Mouse (Mus musculus) heart, adult 2 months (tissue): ENCODE data around the gene Dohh. TPM values are rescaled to one million over a fixed set of nuclear protein-coding genes. Genes with fewer than 3 reads are reported as not detected.

Experiments
- DNase-seq, 2 experiments: peaks; one replicate each; pipeline ENCODE4 v3.0.0; 2021
- H3K27ac ChIP-seq: fragments of 200-600 bp; 2 replicates; pipeline ENCODE4 v1.8.1; 2022
- H3K27me3 ChIP-seq: fragments of 200-500 bp; 2 replicates; pipeline ENCODE4 v1.6.1; 2012; ENCODE audit warnings: mild to moderate bottlenecking, low read length, inconsistent platforms, mixed read lengths; ENCODE audit not compliant: control insufficient read depth, insufficient read depth
- H3K36me3 ChIP-seq: fragments of 200-500 bp; 2 replicates; pipeline ENCODE4 v1.6.1; 2012; ENCODE audit warnings: low read length, inconsistent platforms; ENCODE audit not compliant: control insufficient read depth, insufficient read depth
- H3K4me1 ChIP-seq: fragments of 200-500 bp; 2 replicates; pipeline ENCODE4 v1.6.1; 2011; ENCODE audit warnings: low read length; ENCODE audit not compliant: control insufficient read depth, insufficient read depth
- H3K4me3 ChIP-seq: fragments of 200-600 bp; 2 replicates; pipeline ENCODE4 v1.8.1; 2022
- H3K79me2 ChIP-seq: fragments of 200-500 bp; replicated peaks from 2 replicates; pipeline ENCODE4 v1.6.1; 2012; ENCODE audit warnings: mild to moderate bottlenecking, inconsistent platforms, low read length, moderate library complexity, mixed read lengths; ENCODE audit not compliant: control insufficient read depth, insufficient read depth
- H3K9ac ChIP-seq: fragments of 200-500 bp; 2 replicates; pipeline ENCODE4 v1.6.1; 2012; ENCODE audit warnings: low read depth, mild to moderate bottlenecking, control low read depth, inconsistent platforms, low read length, mixed read lengths
- CTCF ChIP-seq: fragments of 200-600 bp; IDR thresholded peaks from 2 replicates; pipeline ENCODE4 v1.8.1; 2022; ENCODE audit warnings: antibody characterized with exemption, mild to moderate bottlenecking, moderate library complexity
- EP300 ChIP-seq: fragments of 200-500 bp; IDR thresholded peaks from 2 replicates; pipeline ENCODE4 v1.6.1; 2011; ENCODE audit warnings: low read depth, low read length, control low read depth; ENCODE audit not compliant: insufficient read depth
- POLR2A ChIP-seq: fragments of 200-500 bp; IDR thresholded peaks from 2 replicates; pipeline ENCODE4 v1.6.1; 2011; ENCODE audit warnings: mild to moderate bottlenecking, low read depth, low read length, control low read depth; ENCODE audit not compliant: insufficient read depth
- WGBS: fragments of 180-500 bp; shearing (Covaris S2); methylation state at CpG from one replicate; pipeline ENCODE4 v1.1.7; 2018; 5-methylcytosine and 5-hydroxymethylcytosine counted together
- intact Hi-C: fragments of 180-260 bp; cut with DNase I; formaldehyde crosslinking; loops from one replicate; pipeline ENCODE4 v1.15.1; 2025
- polyA plus RNA-seq: library from polyadenylated mRNA; depleted of rRNA; stranded (reverse); fragments of >200 nt; gene quantifications from 2 replicates; pipeline ENCODE4 v1.2.3, GENCODE M21; 2012
- total RNA-seq, 2 experiments: library from RNA; stranded (reverse); gene quantifications; 2 replicates each; pipeline ENCODE4 v1.2.3; 2021

Dohh gene
- total and polyA plus RNA-seq, 3 experiments: 46.6 to 56.9 (median 53.8) TPM

- 36% methylated on average over 24 of the region's 24 CpGs for WGBS
- no peak for DNase-seq
- peak overlapping the region; percentile 25 for H3K4me3 ChIP-seq
- peak overlapping the region; percentile 91 for H3K27ac ChIP-seq
- H3K9ac ChIP-seq: peak overlapping the region; percentile 46
- intact Hi-C loops: loop anchor here (5.0 kb wide), 1 partner anchor 36 kb away; no protein-coding TSS in a partner anchor
- H3K27me3 ChIP-seq: no peaks in the 10 kb centered on the region
- H3K36me3 ChIP-seq: peaks cover 11% of the 10 kb centered on the region
- TF ChIP-seq EP300 (no peak), CTCF (no peak), POLR2A (no peak)
- no peaks in the 10 kb centered on the region for H3K79me2 ChIP-seq
- peaks cover 44% of the 10 kb centered on the region for H3K4me1 ChIP-seq
These were observed 22.5 kb downstream of the Dohh start for GRCm38 (mm10) chr10:81406504-81407440.

- H3K4me3 ChIP-seq: peak overlapping the region; percentile 25
- H3K4me1 ChIP-seq: peaks cover 49% of the 10 kb centered on the region
- H3K27me3 ChIP-seq: no peaks in the 10 kb centered on the region
- H3K79me2 ChIP-seq: no peaks in the 10 kb centered on the region
- peak; percentile 26 for TF ChIP-seq CTCF
- 0 out of 2 replicates have a peak, but pooled peaks have one; percentile 42 for TF ChIP-seq POLR2A
- peak; percentile 83 for TF ChIP-seq EP300
- intact Hi-C loops: loop anchor here (5.0 kb wide), 1 partner anchor 35 kb away; no protein-coding TSS in a partner anchor
- peak overlapping the region; percentile 46 for H3K9ac ChIP-seq
- peaks cover 17% of the 10 kb centered on the region for H3K36me3 ChIP-seq
- H3K27ac ChIP-seq: peak overlapping the region; percentile 91
- peak; percentile 80 to 91 for DNase-seq
- WGBS: 20% methylated on average over 31 of the region's 31 CpGs
These were observed 23.6 kb downstream of the Dohh start for GRCm38 (mm10) chr10:81407539-81408423.

GRCm38 (mm10) chr10:81408424-81408729 is 24.1 kb downstream of the Dohh start:
- Histone ChIP-seq H3K4me3 (no peak overlapping the region), H3K4me1 (peaks cover 54% of the 10 kb centered on the region), H3K27me3 (no peaks in the 10 kb centered on the region), H3K36me3 (peaks cover 22% of the 10 kb centered on the region), H3K27ac (peak overlapping the region; percentile 91), H3K9ac (peak overlapping the region; percentile 21), H3K79me2 (no peaks in the 10 kb centered on the region)
- TF ChIP-seq POLR2A (no peak), CTCF (no peak), EP300 (no peak)
- intact Hi-C loops: loop anchor here (5.0 kb wide), 1 partner anchor 34 kb away; no protein-coding TSS in a partner anchor
- 58% methylated on average over 13 of the region's 13 CpGs for WGBS
- DNase-seq: no peak

GRCm38 (mm10) chr10:81408871-81409291 is 24.7 kb downstream of the Dohh start:
- Histone ChIP-seq H3K4me3 (no peak overlapping the region), H3K9ac (no peak overlapping the region), H3K27ac (peak overlapping the region; percentile 91), H3K4me1 (peaks cover 58% of the 10 kb centered on the region), H3K36me3 (peaks cover 26% of the 10 kb centered on the region), H3K27me3 (no peaks in the 10 kb centered on the region), H3K79me2 (no peaks in the 10 kb centered on the region)
- intact Hi-C loops: loop anchor here (5.0 kb wide), 1 partner anchor 33 kb away; no protein-coding TSS in a partner anchor
- WGBS: 8% methylated on average over 9 of the region's 9 CpGs
- peak; percentile 91 to 92 for DNase-seq
- TF ChIP-seq CTCF (peak; percentile 99), EP300 (peak; percentile 97; the same call in 1 of the 2 replicates), POLR2A (no peak; the same call in 1 of the 2 replicates)

- Histone ChIP-seq H3K79me2 (no peaks in the 10 kb centered on the region), H3K27me3 (no peaks in the 10 kb centered on the region), H3K27ac (peak overlapping the region; percentile 91), H3K4me1 (peaks cover 60% of the 10 kb centered on the region), H3K9ac (peak overlapping the region; percentile 7; the same call in 1 of the 2 replicates), H3K36me3 (peaks cover 27% of the 10 kb centered on the region), H3K4me3 (no peak overlapping the region)
- 24% methylated on average over 8 of the region's 8 CpGs for WGBS
- DNase-seq: no peak
- TF ChIP-seq CTCF (no peak), EP300 (no peak), POLR2A (no peak)
- intact Hi-C loops: loop anchor here (5.0 kb wide), 1 partner anchor 33 kb away; no protein-coding TSS in a partner anchor
These were observed 25.1 kb downstream of the Dohh start for GRCm38 (mm10) chr10:81409330-81409729.
